Mouse (Mus musculus) heart, postnatal 0 days (tissue): ENCODE measurements around the gene Wnk1. TPM values are rescaled to one million over a fixed set of nuclear protein-coding genes. Genes with fewer than 3 reads are reported as not detected.

Experiments used
- ATAC-seq: fragments of 200-750 bp; cut with Nextera tagmentation; 2 replicates; pipeline ENCODE4 v1.8.0; 2017; ENCODE audit warnings: low read depth, moderate number of reproducible peaks, moderate library complexity; ENCODE audit not compliant: insufficient read depth
- DNase-seq: peaks from one replicate; pipeline ENCODE4 v3.0.0-alpha.2; 2016; ENCODE audit warnings: low spot score
- H3K27ac ChIP-seq: fragments of 300-500 bp; sonication (generic); 2 replicates; pipeline ENCODE4 v1.5.1; 2014; ENCODE audit warnings: low read depth, mild to moderate bottlenecking
- H3K27me3 ChIP-seq: fragments of 300-500 bp; sonication (generic); 2 replicates; pipeline ENCODE4 v1.6.1; 2014; ENCODE audit warnings: low read length, mixed read lengths; ENCODE audit not compliant: control insufficient read depth, insufficient read depth
- H3K36me3 ChIP-seq: fragments of 300-500 bp; sonication (generic); replicated peaks from 2 replicates; pipeline ENCODE4 v1.6.1; 2014; ENCODE audit warnings: low read length, mixed read lengths; ENCODE audit not compliant: control insufficient read depth, insufficient read depth
- H3K4me1 ChIP-seq: fragments of 300-500 bp; sonication (generic); 2 replicates; pipeline ENCODE4 v1.6.1; 2014; ENCODE audit warnings: antibody characterized with exemption; ENCODE audit not compliant: control insufficient read depth, insufficient read depth
- H3K4me2 ChIP-seq: fragments of 300-500 bp; sonication (generic); 2 replicates; pipeline ENCODE4 v1.6.1; 2014; ENCODE audit warnings: low read depth, mild to moderate bottlenecking, low read length, moderate library complexity
- H3K4me3 ChIP-seq: fragments of 300-500 bp; sonication (generic); 2 replicates; pipeline ENCODE4 v1.5.1; 2014; ENCODE audit warnings: low read depth, low read length
- H3K9ac ChIP-seq: fragments of 300-500 bp; sonication (generic); replicated peaks from 2 replicates; pipeline ENCODE4 v1.6.1; 2014; ENCODE audit warnings: low read depth, low read length, mixed read lengths
- H3K9me3 ChIP-seq: fragments of 300-500 bp; sonication (generic); replicated peaks from 2 replicates; pipeline ENCODE4 v1.6.1; 2016; ENCODE audit warnings: low read length; ENCODE audit not compliant: control insufficient read depth
- CTCF ChIP-seq: IDR thresholded peaks from 2 replicates; pipeline ENCODE4 v1.5.1; 2016; ENCODE audit warnings: antibody characterized with exemption, control low read depth, low read depth
- EP300 ChIP-seq: IDR thresholded peaks from 2 replicates; pipeline ENCODE4 v1.6.1; 2016; ENCODE audit warnings: antibody characterized with exemption, low read depth
- WGBS: fragments of 180-500 bp; shearing (Covaris S2); extraction: QIAGEN DNeasy Blood & Tissue Kit; methylation state at CpG from one replicate; pipeline ENCODE4 v1.1.7; 2014; 5-methylcytosine and 5-hydroxymethylcytosine counted together
- polyA plus RNA-seq: library from polyadenylated mRNA; unstranded; fragments of >200 nt; fragmentation: Nextera tagmentation; extraction: Ambion mirVana; gene quantifications from 2 replicates; pipeline ENCODE4 v1.2.1, GENCODE M21; 2015
- total RNA-seq: library from RNA; depleted of rRNA; stranded (reverse); fragments of >200 nt; gene quantifications from 2 replicates; pipeline ENCODE4 v1.2.3, GENCODE M21; 2014; ENCODE audit warnings: low replicate concordance

Gene Wnk1
- total and polyA plus RNA-seq, 2 experiments from 2014 or later: 59.2 to 179 TPM

DNA sequence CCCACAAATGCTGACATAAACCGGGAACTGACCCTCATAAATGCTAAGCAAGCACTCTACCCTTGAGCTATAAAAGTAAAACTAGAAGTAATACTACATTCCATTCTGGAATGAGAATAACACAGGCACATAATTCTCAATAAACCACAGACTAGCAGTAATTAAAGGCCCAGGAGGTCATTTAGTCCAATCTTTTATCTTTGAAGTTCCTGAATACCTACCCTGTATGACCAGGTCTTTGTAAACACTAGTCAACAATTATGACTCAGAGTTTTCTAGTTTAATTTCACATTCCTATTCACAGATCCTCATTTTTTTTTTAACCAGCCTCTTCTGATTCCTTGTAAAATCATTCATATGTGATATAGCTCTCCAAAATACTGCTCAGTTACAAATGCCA is 14.7 kb downstream of the Wnk1 start:
- WGBS: 83% methylated on average over 1 of the region's 1 CpGs
- no peak for TF ChIP-seq EP300
- TF ChIP-seq CTCF: no peak
- DNase-seq: no peak

DNA sequence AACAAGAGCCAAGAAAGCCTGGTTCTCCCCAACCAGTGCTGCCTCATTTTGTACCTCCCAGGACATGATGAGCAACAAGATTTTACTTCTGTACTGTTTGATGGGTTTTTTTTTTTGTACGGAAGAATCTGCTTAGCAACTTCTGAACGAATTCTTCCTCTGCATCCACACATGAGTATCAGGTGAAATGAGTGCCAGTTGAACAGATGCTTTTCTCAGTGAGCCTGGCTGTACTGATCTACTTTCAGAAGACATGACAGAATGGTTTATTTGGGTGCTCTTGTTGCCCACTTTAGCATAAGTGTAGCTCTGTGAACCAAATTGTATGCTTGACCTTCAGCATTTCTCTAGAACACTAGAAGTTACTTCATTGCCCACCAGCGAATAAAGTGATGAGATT is 16.4 kb downstream of the Wnk1 start:
- no peak for ATAC-seq
- Histone ChIP-seq H3K4me1 (peaks cover 6% of the 10 kb centered on the region), H3K27ac (no peak overlapping the region), H3K4me3 (no peak overlapping the region), H3K9ac (no peak overlapping the region), H3K27me3 (no peaks in the 10 kb centered on the region), H3K36me3 (no peaks in the 10 kb centered on the region; the same call in 1 of the 2 replicates), H3K9me3 (no peaks in the 10 kb centered on the region), H3K4me2 (no peak overlapping the region)
- TF ChIP-seq CTCF: no peak
- TF ChIP-seq EP300: no peak
- WGBS: 72% methylated on average over 3 of the region's 3 CpGs
- no peak for DNase-seq

More for the DNA sequence above, 14.7 kb downstream of the Wnk1 start:
- Histone ChIP-seq H3K27me3 (no peaks in the 10 kb centered on the region), H3K36me3 (peaks cover 2% of the 10 kb centered on the region; the same call in 1 of the 2 replicates), H3K9ac (no peak overlapping the region), H3K9me3 (no peaks in the 10 kb centered on the region), H3K4me3 (no peak overlapping the region), H3K4me1 (peaks cover 6% of the 10 kb centered on the region), H3K4me2 (no peak overlapping the region), H3K27ac (no peak overlapping the region)
- no peak for ATAC-seq

DNA sequence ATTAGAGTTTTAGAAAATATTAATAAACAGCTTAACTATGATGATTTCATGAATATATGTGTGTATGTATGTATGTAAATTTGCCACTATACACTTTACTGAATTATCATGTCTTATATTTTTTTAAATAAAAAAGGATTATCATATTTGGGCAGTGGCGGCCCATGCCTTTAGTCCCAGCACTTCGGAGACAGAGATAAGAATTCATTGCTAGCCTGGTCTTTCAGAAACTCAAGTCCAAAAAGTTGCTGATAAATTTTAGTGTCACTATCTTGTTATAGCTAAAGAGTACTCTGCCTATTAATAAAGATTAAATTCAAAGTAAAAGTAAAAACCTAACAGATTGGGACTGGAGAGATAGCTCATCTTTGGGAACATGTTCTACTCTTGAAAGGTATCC is 18.8 kb downstream of the Wnk1 start:
- Histone ChIP-seq H3K4me1 (peaks cover 6% of the 10 kb centered on the region), H3K9me3 (no peaks in the 10 kb centered on the region), H3K9ac (no peak overlapping the region), H3K27ac (no peak overlapping the region), H3K4me2 (no peak overlapping the region), H3K4me3 (no peak overlapping the region), H3K36me3 (no peaks in the 10 kb centered on the region), H3K27me3 (no peaks in the 10 kb centered on the region)
- no peak for TF ChIP-seq CTCF
- TF ChIP-seq EP300: no peak
- 67% methylated on average over 2 of the region's 2 CpGs for WGBS
- no peak for ATAC-seq
- DNase-seq: no peak

DNA sequence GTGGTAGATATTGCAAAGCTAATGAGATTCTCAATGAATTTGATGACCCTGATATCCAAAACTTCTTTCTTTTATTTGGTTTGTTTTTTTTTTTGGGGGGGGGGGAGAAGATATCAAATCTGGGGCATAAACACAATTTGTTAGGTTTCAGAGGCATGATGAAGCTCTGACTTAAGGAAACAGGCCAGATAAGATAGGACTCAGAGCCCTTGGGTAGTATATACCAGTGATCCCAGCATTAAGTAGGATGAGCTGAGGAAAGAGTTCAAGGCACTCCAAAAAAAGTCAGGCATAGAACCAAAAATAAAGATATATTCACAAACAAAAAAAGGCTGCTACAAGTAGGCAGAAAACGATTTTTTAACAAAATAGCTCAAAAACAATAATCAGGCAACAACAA is 25.3 kb downstream of the Wnk1 start:
- no peak for ATAC-seq
- H3K27me3 ChIP-seq: no peaks in the 10 kb centered on the region
- H3K4me1 ChIP-seq: no peaks in the 10 kb centered on the region; the same call in 1 of the 2 replicates
- H3K9ac ChIP-seq: no peak overlapping the region
- TF ChIP-seq EP300: no peak
- no peak for TF ChIP-seq CTCF
- no peak overlapping the region for H3K27ac ChIP-seq
- 70% methylated on average over 1 of the region's 1 CpGs for WGBS
- no peak overlapping the region for H3K4me2 ChIP-seq
- DNase-seq: no peak
- no peaks in the 10 kb centered on the region for H3K9me3 ChIP-seq
- no peak overlapping the region for H3K4me3 ChIP-seq
- H3K36me3 ChIP-seq: no peaks in the 10 kb centered on the region

DNA sequence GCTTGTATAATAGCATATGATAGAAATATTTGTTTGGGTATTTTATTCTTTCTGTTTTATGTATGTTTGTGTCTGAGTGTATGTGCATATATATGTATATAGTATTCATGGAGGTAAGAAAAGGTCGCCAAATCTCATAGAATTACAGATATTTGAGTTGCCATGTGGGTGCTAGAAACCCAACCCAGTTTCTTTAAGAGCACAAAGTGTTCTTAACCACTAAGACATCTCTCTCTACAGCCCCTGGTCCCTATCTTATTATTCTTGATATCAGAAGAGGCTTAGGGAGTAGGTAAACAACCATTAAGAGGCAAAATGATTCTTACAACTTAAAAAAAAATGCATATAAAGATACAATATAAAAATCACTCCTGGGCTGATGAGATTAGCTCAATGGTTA is 27.0 kb downstream of the Wnk1 start:
- no peaks in the 10 kb centered on the region for H3K9me3 ChIP-seq
- no peaks in the 10 kb centered on the region for H3K36me3 ChIP-seq
- H3K27ac ChIP-seq: no peak overlapping the region
- DNase-seq: no peak
- H3K9ac ChIP-seq: no peak overlapping the region
- H3K4me3 ChIP-seq: no peak overlapping the region
- no peaks in the 10 kb centered on the region for H3K27me3 ChIP-seq
- no peak for ATAC-seq
- H3K4me1 ChIP-seq: no peaks in the 10 kb centered on the region
- TF ChIP-seq CTCF: no peak
- TF ChIP-seq EP300: no peak
- WGBS: 95% methylated on average over 1 of the region's 1 CpGs
- no peak overlapping the region for H3K4me2 ChIP-seq

DNA sequence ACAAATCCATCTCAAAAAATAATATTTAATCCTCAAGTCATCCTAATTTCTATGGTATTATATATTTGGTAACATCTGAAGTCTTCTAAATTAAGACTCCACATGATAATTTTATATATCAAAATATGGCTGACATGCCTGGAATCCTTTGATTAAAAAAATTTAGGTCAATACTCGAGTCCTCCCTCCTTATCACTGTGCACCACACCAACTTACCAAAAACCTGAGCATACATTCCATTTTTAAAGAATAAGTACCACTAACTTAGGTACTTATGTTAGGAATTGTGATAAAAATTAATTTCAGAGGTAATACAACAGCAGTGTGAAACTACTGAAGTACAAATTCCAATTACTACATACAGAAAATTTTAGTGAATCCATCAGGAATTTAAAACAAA is 27.5 kb downstream of the Wnk1 start:
- ATAC-seq: no peak
- TF ChIP-seq EP300 (no peak), CTCF (no peak)
- 26% methylated on average over 1 of the region's 1 CpGs for WGBS

More for the DNA sequence above, 27.5 kb downstream of the Wnk1 start:
- no peak overlapping the region for H3K27ac ChIP-seq
- no peaks in the 10 kb centered on the region for H3K9me3 ChIP-seq
- H3K4me3 ChIP-seq: no peak overlapping the region
- H3K9ac ChIP-seq: no peak overlapping the region
- H3K36me3 ChIP-seq: no peaks in the 10 kb centered on the region
- H3K4me2 ChIP-seq: no peak overlapping the region
- no peaks in the 10 kb centered on the region for H3K4me1 ChIP-seq
- no peak for DNase-seq
- no peaks in the 10 kb centered on the region for H3K27me3 ChIP-seq
